Mouse (Mus musculus): ENCODE measurements around the gene Gtf2f2.

- no peak for TF ChIP-seq HCFC1 (IDR thresholded peaks at IDR 0.05; ENCODE audit: borderline replicate concordance, insufficient read depth, low read length)
- no peak for TF ChIP-seq MAFK (IDR thresholded peaks at IDR 0.05; ENCODE audit: insufficient read depth, low read depth, low read length)
- no peak for TF ChIP-seq ZNF384 (IDR thresholded peaks at IDR 0.05; ENCODE audit: low read depth, low read length)
Observed at GRCm38 (mm10) chr14:75937714-75938113, 73.0 kb downstream of the Gtf2f2 start.
